Mouse (Mus musculus) embryonic facial prominence, embryonic 13.5 days (tissue): ENCODE measurements at regions not wholly inside any gene's neighbourhood (a gene's known extent, or its start where the extent isn't known, plus 50 kb on each side); places are given as distances from the start of the nearest gene placed in this dataset.
A peak's percentile ranks its signal among the peaks of the same experiment; 100 is the strongest.

Experiments
- ATAC-seq: fragments of 200-750 bp; cut with Nextera tagmentation; 2 replicates; pipeline ENCODE4 v1.8.0; 2017; ENCODE audit warnings: low read depth; ENCODE audit not compliant: insufficient number of reproducible peaks, insufficient read depth, low FRiP score, low TSS enrichment
- H3K27ac ChIP-seq: fragments of 300-500 bp; sonication (generic); 2 replicates; pipeline ENCODE4 v1.5.1; 2015; ENCODE audit warnings: moderate library complexity, mild to moderate bottlenecking, inconsistent platforms
- H3K27me3 ChIP-seq: fragments of 300-500 bp; sonication (generic); 2 replicates; pipeline ENCODE4 v1.6.1; 2015; ENCODE audit warnings: mild to moderate bottlenecking, inconsistent platforms
- H3K36me3 ChIP-seq: fragments of 300-500 bp; sonication (generic); 2 replicates; pipeline ENCODE4 v1.6.1; 2015; ENCODE audit warnings: mild to moderate bottlenecking, inconsistent platforms
- H3K4me1 ChIP-seq: fragments of 300-500 bp; sonication (generic); 2 replicates; pipeline ENCODE4 v1.6.1; 2015; ENCODE audit warnings: inconsistent platforms
- H3K4me2 ChIP-seq: fragments of 300-500 bp; sonication (generic); 2 replicates; pipeline ENCODE4 v1.6.1; 2015; ENCODE audit warnings: moderate library complexity, mild to moderate bottlenecking, inconsistent platforms
- H3K4me3 ChIP-seq: fragments of 300-500 bp; sonication (generic); 2 replicates; pipeline ENCODE4 v1.5.1; 2015; ENCODE audit warnings: mild to moderate bottlenecking, inconsistent platforms
- H3K9ac ChIP-seq: fragments of 300-500 bp; sonication (generic); 2 replicates; pipeline ENCODE4 v1.6.1; 2015; ENCODE audit warnings: mild to moderate bottlenecking, inconsistent platforms
- H3K9me3 ChIP-seq: fragments of 300-500 bp; sonication (generic); 2 replicates; pipeline ENCODE4 v1.6.1; 2016; ENCODE audit warnings: inconsistent platforms
- WGBS: fragments of 180-500 bp; shearing (Covaris S2); methylation state at CpG from one replicate; pipeline ENCODE4 v1.1.7; 2015; ENCODE audit warnings: mixed read lengths; 5-methylcytosine and 5-hydroxymethylcytosine counted together

GRCm38 (mm10) chr2:159053534-159053933 lies 258.9 kb downstream of the Dhx35 start:
- Histone ChIP-seq H3K4me1 (peaks cover 5% of the 10 kb centered on the region; the same call in 1 of the 2 replicates), H3K27me3 (peaks cover 21% of the 10 kb centered on the region), H3K27ac (no peak overlapping the region), H3K4me2 (no peak overlapping the region), H3K9ac (no peak overlapping the region), H3K4me3 (no peak overlapping the region), H3K9me3 (no peaks in the 10 kb centered on the region), H3K36me3 (no peaks in the 10 kb centered on the region)
- 57% methylated on average over 10 of the region's 10 CpGs for WGBS
- no peak; the same call in 1 of the 2 replicates for ATAC-seq

- H3K9ac ChIP-seq: no peak overlapping the region
- H3K4me2 ChIP-seq: no peak overlapping the region
- peaks cover 21% of the 10 kb centered on the region for H3K27me3 ChIP-seq
- H3K9me3 ChIP-seq: no peaks in the 10 kb centered on the region
- 55% methylated on average over 4 of the region's 4 CpGs for WGBS
- peaks cover 5% of the 10 kb centered on the region; the same call in 1 of the 2 replicates for H3K4me1 ChIP-seq
- H3K27ac ChIP-seq: no peak overlapping the region
- H3K36me3 ChIP-seq: no peaks in the 10 kb centered on the region
- ATAC-seq: no peak; the same call in 1 of the 2 replicates
- H3K4me3 ChIP-seq: no peak overlapping the region
These were observed 259.3 kb downstream of the Dhx35 start for GRCm38 (mm10) chr2:159053936-159054335.

GRCm38 (mm10) chr2:159054451-159054850 lies 259.8 kb downstream of the Dhx35 start:
- Histone ChIP-seq H3K27me3 (peaks cover 21% of the 10 kb centered on the region), H3K36me3 (no peaks in the 10 kb centered on the region), H3K4me1 (peaks cover 5% of the 10 kb centered on the region; the same call in 1 of the 2 replicates), H3K9me3 (no peaks in the 10 kb centered on the region), H3K9ac (no peak overlapping the region), H3K27ac (no peak overlapping the region), H3K4me2 (no peak overlapping the region), H3K4me3 (no peak overlapping the region)
- 84% methylated on average over 3 of the region's 3 CpGs for WGBS
- ATAC-seq: no peak

GRCm38 (mm10) chr2:159055780-159056179 lies 261.2 kb downstream of the Dhx35 start:
- Histone ChIP-seq H3K9ac (0 out of 2 replicates have a peak overlapping the region, but pooled peaks have one; percentile 2), H3K36me3 (no peaks in the 10 kb centered on the region), H3K4me2 (no peak overlapping the region), H3K27me3 (peaks cover 21% of the 10 kb centered on the region), H3K4me3 (no peak overlapping the region), H3K27ac (no peak overlapping the region), H3K4me1 (peaks cover 5% of the 10 kb centered on the region; the same call in 1 of the 2 replicates), H3K9me3 (no peaks in the 10 kb centered on the region)
- no peak for ATAC-seq
- WGBS: 39% methylated on average over 6 of the region's 6 CpGs

GRCm38 (mm10) chr2:159056960-159057359 lies 262.4 kb downstream of the Dhx35 start:
- no peak overlapping the region for H3K4me3 ChIP-seq
- H3K9me3 ChIP-seq: no peaks in the 10 kb centered on the region
- no peak overlapping the region for H3K9ac ChIP-seq
- no peak overlapping the region for H3K4me2 ChIP-seq
- peaks cover 21% of the 10 kb centered on the region for H3K27me3 ChIP-seq
- no peak for ATAC-seq
- H3K4me1 ChIP-seq: peaks cover 5% of the 10 kb centered on the region; the same call in 1 of the 2 replicates
- no peak overlapping the region for H3K27ac ChIP-seq
- H3K36me3 ChIP-seq: no peaks in the 10 kb centered on the region
- WGBS: 76% methylated on average over 3 of the region's 3 CpGs

GRCm38 (mm10) chr2:159057506-159057905 lies 262.9 kb downstream of the Dhx35 start:
- no peak overlapping the region for H3K4me2 ChIP-seq
- H3K27ac ChIP-seq: no peak overlapping the region
- no peaks in the 10 kb centered on the region for H3K36me3 ChIP-seq
- H3K4me1 ChIP-seq: peaks cover 5% of the 10 kb centered on the region; the same call in 1 of the 2 replicates
- WGBS: 78% methylated on average over 5 of the region's 5 CpGs
- no peaks in the 10 kb centered on the region for H3K9me3 ChIP-seq
- H3K27me3 ChIP-seq: peaks cover 20% of the 10 kb centered on the region
- no peak overlapping the region for H3K4me3 ChIP-seq
- ATAC-seq: no peak
- H3K9ac ChIP-seq: no peak overlapping the region

GRCm38 (mm10) chr2:159062266-159062665 lies 267.7 kb downstream of the Dhx35 start:
- Histone ChIP-seq H3K27me3 (peaks cover 4% of the 10 kb centered on the region; the same call in 1 of the 2 replicates), H3K4me1 (no peaks in the 10 kb centered on the region; the same call in 1 of the 2 replicates), H3K9ac (no peak overlapping the region), H3K9me3 (no peaks in the 10 kb centered on the region), H3K4me2 (no peak overlapping the region), H3K36me3 (no peaks in the 10 kb centered on the region), H3K4me3 (no peak overlapping the region), H3K27ac (no peak overlapping the region)
- ATAC-seq: no peak
- 87% methylated on average over 2 of the region's 2 CpGs for WGBS

- H3K4me1 ChIP-seq: no peaks in the 10 kb centered on the region
- no peak overlapping the region for H3K9ac ChIP-seq
- H3K27ac ChIP-seq: no peak overlapping the region
- ATAC-seq: no peak
- H3K9me3 ChIP-seq: no peaks in the 10 kb centered on the region
- peaks cover 4% of the 10 kb centered on the region for H3K27me3 ChIP-seq
- WGBS: 73% methylated on average over 2 of the region's 2 CpGs
- H3K4me3 ChIP-seq: no peak overlapping the region
- H3K36me3 ChIP-seq: no peaks in the 10 kb centered on the region
- H3K4me2 ChIP-seq: no peak overlapping the region
These were observed 268.1 kb downstream of the Dhx35 start for GRCm38 (mm10) chr2:159062666-159063065.

- Histone ChIP-seq H3K27me3 (no peaks in the 10 kb centered on the region; the same call in none of the 2 replicates), H3K4me2 (no peak overlapping the region), H3K36me3 (no peaks in the 10 kb centered on the region), H3K9me3 (no peaks in the 10 kb centered on the region), H3K4me1 (peaks cover 9% of the 10 kb centered on the region; the same call in 1 of the 2 replicates), H3K27ac (no peak overlapping the region), H3K4me3 (no peak overlapping the region), H3K9ac (no peak overlapping the region)
- WGBS: 64% methylated on average over 9 of the region's 9 CpGs
- no peak for ATAC-seq
These were observed 269.9 kb downstream of the Dhx35 start for GRCm38 (mm10) chr2:159064403-159064970.

GRCm38 (mm10) chr2:159067506-159067905 lies 272.9 kb downstream of the Dhx35 start:
- H3K9me3 ChIP-seq: no peaks in the 10 kb centered on the region
- 41% methylated on average over 7 of the region's 7 CpGs for WGBS
- H3K27me3 ChIP-seq: no peaks in the 10 kb centered on the region; the same call in none of the 2 replicates
- ATAC-seq: no peak
- no peak overlapping the region for H3K4me2 ChIP-seq
- no peak overlapping the region for H3K9ac ChIP-seq
- no peak overlapping the region for H3K4me3 ChIP-seq
- no peaks in the 10 kb centered on the region for H3K36me3 ChIP-seq
- H3K27ac ChIP-seq: no peak overlapping the region
- H3K4me1 ChIP-seq: peaks cover 9% of the 10 kb centered on the region; the same call in 1 of the 2 replicates

GRCm38 (mm10) chr2:159068303-159069020 lies 273.9 kb downstream of the Dhx35 start:
- no peak overlapping the region for H3K4me3 ChIP-seq
- no peaks in the 10 kb centered on the region for H3K9me3 ChIP-seq
- no peak for ATAC-seq
- H3K27ac ChIP-seq: peak overlapping the region; percentile 16; the same call in 1 of the 2 replicates
- WGBS: 54% methylated on average over 7 of the region's 7 CpGs
- no peak overlapping the region for H3K9ac ChIP-seq
- no peaks in the 10 kb centered on the region; the same call in none of the 2 replicates for H3K27me3 ChIP-seq
- peaks cover 9% of the 10 kb centered on the region; the same call in 1 of the 2 replicates for H3K4me1 ChIP-seq
- H3K36me3 ChIP-seq: no peaks in the 10 kb centered on the region
- H3K4me2 ChIP-seq: no peak overlapping the region

- peak overlapping the region; percentile 16; the same call in 1 of the 2 replicates for H3K27ac ChIP-seq
- no peak overlapping the region for H3K4me3 ChIP-seq
- no peak overlapping the region for H3K4me2 ChIP-seq
- no peak for ATAC-seq
- H3K4me1 ChIP-seq: peaks cover 9% of the 10 kb centered on the region; the same call in 1 of the 2 replicates
- no peaks in the 10 kb centered on the region for H3K36me3 ChIP-seq
- WGBS: 28% methylated on average over 6 of the region's 6 CpGs
- H3K9ac ChIP-seq: no peak overlapping the region
- H3K9me3 ChIP-seq: no peaks in the 10 kb centered on the region
- H3K27me3 ChIP-seq: no peaks in the 10 kb centered on the region; the same call in none of the 2 replicates
These were observed 274.6 kb downstream of the Dhx35 start for GRCm38 (mm10) chr2:159069180-159069579.
